Mouse (Mus musculus) forebrain, embryonic 16.5 days (tissue): Measurements from ENCODE around the gene Klc3. TPM values are rescaled to one million over a fixed set of nuclear protein-coding genes. Genes with fewer than 3 reads are reported as not detected.
A peak's percentile ranks its signal among the peaks of the same experiment; 100 is the strongest.

ENCODE experiments used
- ATAC-seq: fragments of 200-750 bp; cut with Nextera tagmentation; 2 replicates; pipeline ENCODE4 v1.8.0; 2017; ENCODE audit warnings: mild to moderate bottlenecking, moderate library complexity
- H3K27ac ChIP-seq: fragments of 300-500 bp; sonication (generic); 2 replicates; pipeline ENCODE4 v1.5.1; 2014; ENCODE audit warnings: low read length, control low read depth
- H3K27me3 ChIP-seq: fragments of 300-500 bp; sonication (generic); replicated peaks from 2 replicates; pipeline ENCODE4 v1.6.1; 2014; ENCODE audit warnings: low read length; ENCODE audit not compliant: control insufficient read depth, insufficient read depth
- H3K36me3 ChIP-seq: fragments of 300-500 bp; sonication (generic); 2 replicates; pipeline ENCODE4 v1.6.1; 2014; ENCODE audit not compliant: control insufficient read depth, insufficient read depth
- H3K4me1 ChIP-seq: fragments of 300-500 bp; sonication (generic); replicated peaks from 2 replicates; pipeline ENCODE4 v1.6.1; 2014; ENCODE audit warnings: low read length; ENCODE audit not compliant: control insufficient read depth, insufficient read depth
- H3K4me2 ChIP-seq: fragments of 300-500 bp; sonication (generic); 2 replicates; pipeline ENCODE4 v1.6.1; 2014; ENCODE audit warnings: mild to moderate bottlenecking, low read length, control low read depth
- H3K4me3 ChIP-seq: fragments of 300-500 bp; sonication (generic); replicated peaks from 2 replicates; pipeline ENCODE4 v1.5.1; 2014; ENCODE audit warnings: mild to moderate bottlenecking, low read length, control low read depth
- H3K9ac ChIP-seq: fragments of 300-500 bp; sonication (generic); replicated peaks from 2 replicates; pipeline ENCODE4 v1.6.1; 2014; ENCODE audit warnings: low read depth, low read length, control low read depth
- H3K9me3 ChIP-seq: fragments of 300-500 bp; sonication (generic); 2 replicates; pipeline ENCODE4 v1.6.1; 2016; ENCODE audit warnings: low read length; ENCODE audit not compliant: control insufficient read depth
- WGBS: fragments of 180-500 bp; shearing (Covaris S2); extraction: QIAGEN DNeasy Blood & Tissue Kit; methylation state at CpG from one replicate; pipeline ENCODE4 v1.1.7; 2014; 5-methylcytosine and 5-hydroxymethylcytosine counted together
- polyA plus RNA-seq: library from polyadenylated mRNA; unstranded; fragments of >200 nt; fragmentation: Nextera tagmentation; extraction: Ambion mirVana; gene quantifications from 2 replicates; pipeline ENCODE4 v1.2.1, GENCODE M21; 2015

Gene Klc3
- polyA plus RNA-seq, 1 experiment from 2014 or later: 2.2 TPM

DNA sequence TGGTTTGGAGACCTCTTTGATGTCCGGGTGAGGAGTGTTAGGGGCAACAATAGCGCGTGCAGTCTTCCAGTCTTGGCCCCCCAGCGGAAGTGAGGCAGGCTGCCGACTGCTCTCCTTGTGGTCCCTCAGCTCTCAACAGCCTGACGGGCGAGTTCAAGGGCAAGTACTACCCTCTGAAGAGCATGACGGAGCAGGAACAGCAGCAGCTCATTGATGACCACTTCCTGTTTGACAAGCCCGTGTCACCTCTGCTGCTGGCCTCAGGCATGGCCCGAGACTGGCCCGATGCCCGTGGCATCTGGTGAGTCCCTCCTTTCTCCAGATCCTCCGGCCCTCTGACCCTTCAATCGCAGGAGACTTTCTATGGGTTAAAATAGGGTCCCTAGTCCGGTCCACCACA is 12.7 kb upstream of the Klc3 start:
- Histone ChIP-seq H3K36me3 (no peaks in the 10 kb centered on the region), H3K4me2 (no peak overlapping the region), H3K27ac (no peak overlapping the region), H3K4me1 (peaks cover 5% of the 10 kb centered on the region), H3K9me3 (no peaks in the 10 kb centered on the region), H3K27me3 (peaks cover 16% of the 10 kb centered on the region), H3K9ac (no peak overlapping the region), H3K4me3 (no peak overlapping the region)
- WGBS: 80% methylated on average over 15 of the region's 15 CpGs
- no peak for ATAC-seq

DNA sequence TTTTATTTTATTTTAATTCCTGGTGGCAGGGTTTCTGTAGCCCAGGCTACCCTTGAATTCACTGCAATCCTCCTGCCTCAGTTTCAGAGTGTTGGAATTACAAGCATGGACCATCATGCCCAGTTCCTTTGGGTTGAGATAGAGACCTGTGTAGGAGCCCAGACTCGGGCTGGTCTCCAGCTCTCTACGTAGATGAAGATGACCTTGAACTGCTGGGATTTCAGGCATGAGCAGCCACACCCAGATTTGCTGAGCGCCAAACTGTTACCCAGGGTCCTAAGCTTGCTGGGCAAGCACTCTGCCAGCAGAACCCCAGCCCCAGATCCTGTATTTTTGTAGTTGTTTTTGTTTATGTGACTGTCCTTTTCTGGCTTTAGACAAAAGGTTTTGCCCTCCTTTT is 9.6 kb upstream of the Klc3 start:
- WGBS: 86% methylated on average over 3 of the region's 3 CpGs
- no peak overlapping the region for H3K27ac ChIP-seq
- peaks cover 4% of the 10 kb centered on the region for H3K27me3 ChIP-seq
- no peaks in the 10 kb centered on the region for H3K4me1 ChIP-seq
- ATAC-seq: no peak
- no peak overlapping the region for H3K4me3 ChIP-seq
- H3K36me3 ChIP-seq: no peaks in the 10 kb centered on the region
- no peak overlapping the region for H3K9ac ChIP-seq
- H3K4me2 ChIP-seq: no peak overlapping the region
- no peaks in the 10 kb centered on the region for H3K9me3 ChIP-seq

DNA sequence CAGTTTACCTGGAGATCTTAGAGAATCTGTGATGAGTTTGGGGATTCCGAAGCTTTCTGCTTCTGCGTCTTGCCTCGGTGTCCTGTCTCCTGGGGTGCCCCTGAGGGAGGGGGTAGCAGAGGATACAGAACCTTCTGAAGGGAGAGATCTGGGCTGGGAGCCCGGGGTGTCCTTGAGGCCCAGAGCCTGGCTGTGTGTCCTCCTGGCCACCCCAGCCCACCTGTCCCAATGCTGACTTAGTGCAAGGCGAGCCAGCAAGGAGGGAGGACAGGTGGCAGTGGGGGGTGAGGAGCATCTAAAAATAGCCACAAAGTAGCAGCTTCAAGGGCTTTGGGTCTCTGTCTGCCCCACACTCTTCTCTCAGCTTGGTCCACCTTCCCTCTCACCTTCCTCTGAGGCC is 7.9 kb upstream of the Klc3 start:
- no peak overlapping the region for H3K9ac ChIP-seq
- no peaks in the 10 kb centered on the region for H3K4me1 ChIP-seq
- WGBS: 72% methylated on average over 5 of the region's 5 CpGs
- ATAC-seq: no peak
- no peaks in the 10 kb centered on the region for H3K36me3 ChIP-seq
- H3K27me3 ChIP-seq: no peaks in the 10 kb centered on the region
- no peak overlapping the region for H3K27ac ChIP-seq
- no peak overlapping the region for H3K4me3 ChIP-seq
- H3K9me3 ChIP-seq: no peaks in the 10 kb centered on the region
- H3K4me2 ChIP-seq: no peak overlapping the region

DNA sequence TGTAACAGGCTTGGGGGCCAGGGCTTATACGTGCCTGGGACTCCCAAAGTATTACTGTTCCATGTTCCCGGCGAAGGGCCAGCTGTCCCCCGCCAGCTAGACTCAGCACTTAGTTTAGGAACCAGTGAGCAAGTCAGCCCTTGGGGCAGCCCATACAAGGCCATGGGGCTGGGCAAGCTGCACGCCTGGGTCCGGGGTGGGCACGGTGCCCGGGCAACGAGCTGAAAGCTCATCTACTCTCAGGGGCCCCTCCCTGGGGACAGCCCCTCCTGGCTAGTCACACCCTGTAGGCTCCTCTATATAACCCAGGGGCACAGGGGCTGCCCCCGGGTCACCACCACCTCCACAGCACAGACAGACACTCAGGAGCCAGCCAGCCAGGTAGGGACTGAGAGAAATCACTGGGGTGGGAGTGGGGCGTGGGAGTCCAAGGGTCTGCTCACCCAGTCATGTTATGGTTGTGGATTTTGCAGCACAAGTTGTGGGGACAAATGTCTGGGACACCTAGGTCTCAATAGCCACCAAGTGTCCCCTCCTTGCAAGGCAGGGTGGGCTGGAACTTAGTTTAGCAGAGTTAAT is 7.0 kb upstream of the Klc3 start:
- H3K4me1 ChIP-seq: no peaks in the 10 kb centered on the region
- H3K27me3 ChIP-seq: no peaks in the 10 kb centered on the region
- H3K27ac ChIP-seq: no peak overlapping the region
- no peak for ATAC-seq
- no peak overlapping the region for H3K4me3 ChIP-seq
- no peak overlapping the region for H3K4me2 ChIP-seq
- no peaks in the 10 kb centered on the region for H3K9me3 ChIP-seq
- H3K9ac ChIP-seq: no peak overlapping the region
- 76% methylated on average over 11 of the region's 11 CpGs for WGBS
- no peaks in the 10 kb centered on the region for H3K36me3 ChIP-seq

- H3K4me2 ChIP-seq: no peak overlapping the region
- no peaks in the 10 kb centered on the region for H3K9me3 ChIP-seq
- no peaks in the 10 kb centered on the region; the same call in 1 of the 2 replicates for H3K4me1 ChIP-seq
- 67% methylated on average over 6 of the region's 6 CpGs for WGBS
- H3K27me3 ChIP-seq: peaks cover 4% of the 10 kb centered on the region
- ATAC-seq: no peak
- no peak overlapping the region for H3K27ac ChIP-seq
- no peaks in the 10 kb centered on the region for H3K36me3 ChIP-seq
- no peak overlapping the region for H3K9ac ChIP-seq
- no peak overlapping the region for H3K4me3 ChIP-seq
Measured at GRCm38 (mm10) chr7:19409753-19410152, 5.8 kb upstream of the Klc3 start.

DNA sequence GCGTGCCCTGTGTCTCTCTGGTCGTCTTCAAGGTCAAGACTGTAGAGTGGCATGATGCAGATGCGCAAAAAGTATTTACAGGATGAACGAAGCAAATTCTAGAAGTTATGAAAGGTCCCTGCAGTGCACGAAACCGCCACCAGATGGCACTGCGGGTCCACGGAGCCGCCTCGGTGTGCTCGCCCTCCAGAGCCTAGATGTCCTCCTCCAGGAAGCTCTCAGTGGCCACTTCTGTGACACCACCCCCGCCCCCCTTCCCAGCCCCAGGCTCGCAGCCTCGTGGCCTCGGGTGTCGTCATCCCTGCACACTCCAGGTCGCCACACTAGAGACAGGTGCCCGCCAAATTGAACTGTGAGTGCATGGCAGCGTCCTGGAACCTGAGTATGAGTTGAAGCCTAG is 1.5 kb upstream of the Klc3 start:
- Histone ChIP-seq H3K4me2 (peak overlapping the region; percentile 28; the same call in 1 of the 2 replicates), H3K4me3 (0 out of 2 replicates have a peak overlapping the region, but pooled peaks have one; percentile 10), H3K4me1 (peaks cover 7% of the 10 kb centered on the region), H3K27ac (no peak overlapping the region), H3K27me3 (peaks cover 29% of the 10 kb centered on the region), H3K36me3 (no peaks in the 10 kb centered on the region), H3K9ac (no peak overlapping the region), H3K9me3 (peaks cover 5% of the 10 kb centered on the region; the same call in 1 of the 2 replicates)
- peak; percentile 47 for ATAC-seq
- WGBS: 3% methylated on average over 19 of the region's 19 CpGs

GRCm38 (mm10) chr7:19404476-19404875 is 572 bp upstream of the Klc3 start, which contains the start of gene Ckm:
Gene Ckm, plus strand, starts transcription at chr7:19404776.
- ATAC-seq: no peak
- H3K4me1 ChIP-seq: peaks cover 11% of the 10 kb centered on the region
- 49% methylated on average over 7 of the region's 7 CpGs for WGBS
- peak within 1 kb of the TSS; percentile 95 for H3K4me2 ChIP-seq
- H3K27me3 ChIP-seq: peaks cover 29% of the 10 kb centered on the region
- H3K36me3 ChIP-seq: no peaks in the 10 kb centered on the region
- no peak within 1 kb of the TSS for H3K27ac ChIP-seq
- peaks cover 5% of the 10 kb centered on the region; the same call in 1 of the 2 replicates for H3K9me3 ChIP-seq
- H3K9ac ChIP-seq: peak within 1 kb of the TSS; percentile 53
- H3K4me3 ChIP-seq: peak within 1 kb of the TSS; percentile 52

- H3K4me2 ChIP-seq: no peak overlapping the region
- H3K4me3 ChIP-seq: no peak overlapping the region
- 85% methylated on average over 9 of the region's 9 CpGs for WGBS
- H3K9ac ChIP-seq: no peak overlapping the region
- H3K27ac ChIP-seq: no peak overlapping the region
- H3K4me1 ChIP-seq: peaks cover 14% of the 10 kb centered on the region
- no peaks in the 10 kb centered on the region for H3K36me3 ChIP-seq
- no peak for ATAC-seq
- peaks cover 29% of the 10 kb centered on the region for H3K27me3 ChIP-seq
- peaks cover 5% of the 10 kb centered on the region; the same call in 1 of the 2 replicates for H3K9me3 ChIP-seq
Measured at GRCm38 (mm10) chr7:19402535-19403112, 1.3 kb downstream of the Klc3 start.

- Histone ChIP-seq H3K4me1 (peaks cover 14% of the 10 kb centered on the region), H3K27me3 (peaks cover 29% of the 10 kb centered on the region)
- 88% methylated on average over 4 of the region's 4 CpGs for WGBS
Measured at GRCm38 (mm10) chr7:19400946-19401345, 3.0 kb downstream of the Klc3 start.

More at GRCm38 (mm10) chr7:19400946-19401345, 3.0 kb downstream of the Klc3 start:
- Histone ChIP-seq H3K4me3 (no peak overlapping the region), H3K9ac (no peak overlapping the region), H3K36me3 (no peaks in the 10 kb centered on the region), H3K4me2 (no peak overlapping the region), H3K27ac (no peak overlapping the region), H3K9me3 (peaks cover 5% of the 10 kb centered on the region; the same call in 1 of the 2 replicates)
- ATAC-seq: no peak
